Mouse (Mus musculus): ENCODE data around the gene 4931428L18Rik. TPM values are rescaled to one million over a fixed set of nuclear protein-coding genes. Genes with fewer than 3 reads are reported as not detected.

The 4931428L18Rik gene
- total RNA-seq, 2 experiments from 2014 or later: not detected

- peak in 1 of 2 experiments; percentile 32 for DNase-seq (ENCODE audit: low spot score in 2 of 2)
These were observed 274.0 kb downstream of the 4931428L18Rik start for GRCm38 (mm10) chr1:30948361-30948949.

Other genes starting within 250 kb of the 4931428L18Rik start
- not detected for gene AC153137.1, start 244.7 kb downstream of the 4931428L18Rik start, total RNA-seq (2021)
- not detected for gene Lgsn, start 46.3 kb downstream of the 4931428L18Rik start, total RNA-seq (2021)
- gene Pih1d3, start 154 bp upstream of the 4931428L18Rik start, total RNA-seq (2021): not detected